Comparison of ENCODE assay signal across 19 mouse cellular contexts in genomic region chr19:28902806-28903205, GRCm38 (mm10).
DNase-seq lines count a peak whose midpoint lies in the region; ATAC-seq and TF ChIP-seq lines count a peak whose summit lies in the region.
"Had no signal": no experiment of that assay in that cellular context is flagged by ENCODE, and none has a peak within 500 bp of the region (broad histone marks: within the 10 kb centered on the region; RNA-seq: fewer than 3 reads in every experiment).

No protein-coding gene starts in this region.

- no peak for DNase-seq in embryonic facial prominence, embryonic 10.5 days (ENCODE audit: low spot score)
- DNase-seq in fat pad, adult 2 months (ENCODE audit: extremely low read depth, low read depth, low spot score), result peak; percentile 57
- peak; percentile 25 to 47 for DNase-seq in layer of hippocampus, postnatal 10 days (ENCODE audit: low spot score in 2 of 2)
- DNase-seq in thymus, postnatal 0 days (ENCODE audit: low spot score), result no peak
- DNase-seq in heart, postnatal 14 days, result no peak
- DNase-seq: gastrocnemius, postnatal 25 days; heart, postnatal 4 days; kidney, adult 8-10 months; kidney, postnatal 4 days; lung, postnatal 14 days; thymus, postnatal 14 days had no signal

- H3K4me1 ChIP-seq in embryonic facial prominence, embryonic 13.5 days, result peaks cover 20% of the 10 kb centered on the region
- peaks cover 27% of the 10 kb centered on the region for H3K4me1 ChIP-seq in embryonic facial prominence, embryonic 10.5 days
- peaks cover 10% of the 10 kb centered on the region for H3K4me1 ChIP-seq in olfactory bulb, adult 2 months (ENCODE audit: control insufficient read depth, insufficient read depth, low read length)
- 0 out of 2 replicates have a peak, but pooled peaks cover 4% of the 10 kb centered on the region for H3K4me1 ChIP-seq in hindbrain, embryonic 12.5 days
- H3K4me1 ChIP-seq: forebrain, embryonic 15.5 days; liver, embryonic 15.5 days had no signal

- no peak for TF ChIP-seq POLR2A in olfactory bulb, adult 2 months (IDR thresholded peaks at IDR 0.05; ENCODE audit: insufficient read depth, low read depth, low read length)

- no peak overlapping the region for H3K27ac ChIP-seq in embryonic facial prominence, embryonic 13.5 days
- H3K27ac ChIP-seq in embryonic facial prominence, embryonic 10.5 days (replicated peaks), result no peak overlapping the region
- H3K27ac ChIP-seq in olfactory bulb, adult 2 months (ENCODE audit: insufficient read depth, low read depth, low read length), result peak overlapping the region; percentile 33; the same call in 1 of the 2 replicates
- H3K27ac ChIP-seq in hindbrain, embryonic 12.5 days, result no peak overlapping the region
- H3K27ac ChIP-seq: forebrain, embryonic 15.5 days; limb, embryonic 13.5 days; liver, embryonic 15.5 days; midbrain, embryonic 10.5 days had no signal

- no peak for ATAC-seq in embryonic facial prominence, embryonic 13.5 days (ENCODE audit: insufficient number of reproducible peaks, insufficient read depth, low FRiP score, low TSS enrichment, low read depth)
- ATAC-seq in hindbrain, embryonic 12.5 days (ENCODE audit: low FRiP score), result no peak
- ATAC-seq: forebrain, embryonic 15.5 days had no signal

- H3K4me3 ChIP-seq in embryonic facial prominence, embryonic 13.5 days, result no peak overlapping the region
- no peak overlapping the region for H3K4me3 ChIP-seq in embryonic facial prominence, embryonic 10.5 days
- no peak overlapping the region for H3K4me3 ChIP-seq in olfactory bulb, adult 2 months (ENCODE audit: insufficient read depth, low read depth, low read length)
- no peak overlapping the region for H3K4me3 ChIP-seq in hindbrain, embryonic 12.5 days
- H3K4me3 ChIP-seq: forebrain, embryonic 15.5 days; heart, embryonic 12.5 days; limb, embryonic 13.5 days; liver, embryonic 15.5 days; midbrain, embryonic 10.5 days had no signal

- H3K4me2 ChIP-seq in embryonic facial prominence, embryonic 13.5 days, result no peak overlapping the region
- no peak overlapping the region for H3K4me2 ChIP-seq in hindbrain, embryonic 12.5 days (replicated peaks)
- H3K4me2 ChIP-seq: forebrain, embryonic 15.5 days; heart, embryonic 12.5 days; limb, embryonic 13.5 days; liver, embryonic 15.5 days had no signal

- 0 out of 2 replicates have a peak overlapping the region, but pooled peaks have one; percentile 1 for H3K9ac ChIP-seq in embryonic facial prominence, embryonic 13.5 days
- no peak overlapping the region for H3K9ac ChIP-seq in hindbrain, embryonic 12.5 days
- H3K9ac ChIP-seq: forebrain, embryonic 15.5 days; heart, embryonic 12.5 days; limb, embryonic 13.5 days; liver, embryonic 15.5 days had no signal

- no peak for TF ChIP-seq CTCF in olfactory bulb, adult 2 months (IDR thresholded peaks at IDR 0.05; ENCODE audit: insufficient read depth, low read depth, low read length)

- H3K9me3 ChIP-seq in embryonic facial prominence, embryonic 13.5 days, result no peaks in the 10 kb centered on the region
- no peaks in the 10 kb centered on the region for H3K9me3 ChIP-seq in embryonic facial prominence, embryonic 10.5 days
- H3K9me3 ChIP-seq in hindbrain, embryonic 12.5 days (replicated peaks), result no peaks in the 10 kb centered on the region
- H3K9me3 ChIP-seq: forebrain, embryonic 15.5 days; heart, embryonic 12.5 days; limb, embryonic 13.5 days; liver, embryonic 15.5 days; midbrain, embryonic 10.5 days had no signal

- 73% methylated on average over 4 of the region's 4 CpGs for WGBS in embryonic facial prominence, embryonic 13.5 days
- WGBS in embryonic facial prominence, embryonic 10.5 days, result 86% methylated on average over 4 of the region's 4 CpGs
- WGBS in olfactory bulb, adult 2 months, result 49% methylated on average over 4 of the region's 4 CpGs
- WGBS in hindbrain, embryonic 12.5 days, result 80% methylated on average over 4 of the region's 4 CpGs

- no peaks in the 10 kb centered on the region for H3K36me3 ChIP-seq in embryonic facial prominence, embryonic 13.5 days
- H3K36me3 ChIP-seq in embryonic facial prominence, embryonic 10.5 days (replicated peaks), result no peaks in the 10 kb centered on the region
- no peaks in the 10 kb centered on the region for H3K36me3 ChIP-seq in hindbrain, embryonic 12.5 days
- H3K36me3 ChIP-seq: heart, embryonic 12.5 days; limb, embryonic 13.5 days; liver, embryonic 15.5 days; midbrain, embryonic 10.5 days had no signal

- intact Hi-C loops in heart, postnatal 14 days (cut with DNase I), result no loop called here

- H3K27me3 ChIP-seq in embryonic facial prominence, embryonic 13.5 days, result no peaks in the 10 kb centered on the region
- no peaks in the 10 kb centered on the region for H3K27me3 ChIP-seq in embryonic facial prominence, embryonic 10.5 days (replicated peaks; ENCODE audit: low read depth, poor library complexity, severe bottlenecking)
- H3K27me3 ChIP-seq in hindbrain, embryonic 12.5 days, result no peaks in the 10 kb centered on the region; the same call in 1 of the 2 replicates
- H3K27me3 ChIP-seq: forebrain, embryonic 15.5 days; heart, embryonic 12.5 days; limb, embryonic 13.5 days; liver, embryonic 15.5 days had no signal

Comparison
In these comparisons a context has a peak if more than half of its experiments do, and no peak if none do; other contexts are left out.
1. DNase-seq: peak in fat pad, adult 2 months (single experiment) and layer of hippocampus, postnatal 10 days (2 of 2); none in embryonic facial prominence, embryonic 10.5 days (single experiment), thymus, postnatal 0 days (single experiment) and heart, postnatal 14 days (0 of 2).